In genomic region chr11:51615601-51616000, GRCm38 (mm10) we compare ENCODE assay signal across 8 mouse cellular contexts. TPM values are rescaled to one million over a fixed set of nuclear protein-coding genes. Genes with fewer than 3 reads are reported as not detected.
A peak's percentile ranks its signal among the peaks of the same experiment; 100 is the strongest.
DNase-seq lines count a peak whose midpoint lies in the region; TF ChIP-seq lines count a peak whose summit lies in the region.

No protein-coding gene starts in this region.

- peak; percentile 71 for DNase-seq in ES-E14 (ENCODE audit: low read depth, low spot score)
- DNase-seq in adrenal gland, postnatal 10 days: peak; percentile 87
- peak; percentile 72 for DNase-seq in forebrain, embryonic 10.5 days (ENCODE audit: extremely low spot score, low spot score)
- peak; percentile 55 for DNase-seq in heart, postnatal 25 days (ENCODE audit: low spot score)
- peak; percentile 89 for DNase-seq in large intestine, adult 2 months (ENCODE audit: low read depth, low spot score)
- peak; percentile 67 for DNase-seq in mesoderm, embryonic 11.5 days (ENCODE audit: low read depth, low spot score)
- peak; percentile 67 to 80 for DNase-seq in spleen, postnatal 10 days (ENCODE audit: low spot score in 2 of 2)
- no peak for DNase-seq in frontal cortex, postnatal 25 days (ENCODE audit: low spot score in 2 of 2)

- no peaks in the 10 kb centered on the region for H3K36me3 ChIP-seq in ES-E14 (ENCODE audit: control insufficient read depth, insufficient read depth, low read length, poor library complexity, severe bottlenecking)
- H3K36me3 ChIP-seq in forebrain, embryonic 10.5 days (replicated peaks): no peaks in the 10 kb centered on the region

- peak overlapping the region; percentile 69 for H3K27ac ChIP-seq in ES-E14 (ENCODE audit: insufficient read depth, low read depth, low read length, poor library complexity, severe bottlenecking)
- H3K27ac ChIP-seq in forebrain, embryonic 10.5 days: peak overlapping the region; percentile 83

- H3K9ac ChIP-seq in ES-E14 (ENCODE audit: insufficient read depth, low read depth, low read length, poor library complexity, severe bottlenecking): peak overlapping the region; percentile 80; the same call in 1 of the 2 replicates

- intact Hi-C loops in heart, postnatal 25 days (cut with DNase I): no loop called here

- H3K27me3 ChIP-seq in forebrain, embryonic 10.5 days (ENCODE audit: poor library complexity, severe bottlenecking): no peaks in the 10 kb centered on the region

- no peaks in the 10 kb centered on the region for H3K9me3 ChIP-seq in ES-E14 (ENCODE audit: control insufficient read depth, insufficient read depth, low read depth, low read length)
- no peaks in the 10 kb centered on the region for H3K9me3 ChIP-seq in forebrain, embryonic 10.5 days

- WGBS in forebrain, embryonic 10.5 days: 4% methylated on average over 14 of the region's 14 CpGs
- WGBS in large intestine, adult 2 months: under 1% methylated on average over 14 of the region's 14 CpGs

- in situ Hi-C loops in ES-E14 (cut with MboI; ENCODE audit: low sequenced_read_pairs in 2 of 2, unreplicated experiment in 2 of 2): loop anchor here (5.0 to 10.0 kb wide), 2 partner anchors 67 to 69 kb away; partner anchors contain the start of gene 0610009B22Rik (in 1 of the 2)

- peak overlapping the region; percentile 54 to 73 for H3K4me3 ChIP-seq in ES-E14 (ENCODE audit: insufficient read depth in 1 of 2, low read depth in 1 of 2, low read length in 2 of 2, poor library complexity in 1 of 2, severe bottlenecking in 1 of 2)
- peak overlapping the region; percentile 43 for H3K4me3 ChIP-seq in forebrain, embryonic 10.5 days

- H3K4me1 ChIP-seq in ES-E14 (ENCODE audit: control insufficient read depth in 2 of 2, insufficient read depth in 2 of 2, low read length in 2 of 2, poor library complexity in 1 of 2): peaks cover 2 to 7% of the 10 kb centered on the region in 2 experiments; a peak in 2 of 4 replicates
- peaks cover 26% of the 10 kb centered on the region for H3K4me1 ChIP-seq in forebrain, embryonic 10.5 days

TF ChIP-seq in ES-E14, 5 proteins besides CTCF, POLR2A, EP300 and RAD21:
- TF ChIP-seq MAFK (IDR thresholded peaks at IDR 0.05; ENCODE audit: insufficient read depth, low read depth, low read length) (no peak), HCFC1 (IDR thresholded peaks at IDR 0.05; ENCODE audit: borderline replicate concordance, insufficient read depth, low read length) (no peak), CHD2 (IDR thresholded peaks at IDR 0.05; ENCODE audit: low read depth, low read length) (no peak), ZNF384 (IDR thresholded peaks at IDR 0.05; ENCODE audit: low read depth, low read length) (no peak), ZC3H11A (IDR thresholded peaks at IDR 0.05; ENCODE audit: borderline replicate concordance, low read depth, low read length) (no peak)

RNA-seq across cellular contexts. Expression of gene Nhp2, which starts 3.9 kb away (rescaled TPM):
- 452 and 461 TPM in 2 replicates for total RNA-seq in ES-E14 (2012; rRNA removed)
- total RNA-seq in adrenal gland, postnatal 10 days (2021): 10 to 100 TPM; 64.2 to 67.9 TPM
- polyA plus RNA-seq in forebrain, embryonic 10.5 days (2016; fragmentation: Nextera tagmentation; extraction: Ambion mirVana): 273 and 279 TPM in 2 replicates
- total RNA-seq in heart, postnatal 25 days (2021): 10 to 100 TPM; 17.6 to 17.9 TPM
- polyA plus RNA-seq in large intestine, adult 2 months (2012; rRNA removed): 69.0 and 81.4 TPM in 2 replicates

RNA-seq across cellular contexts. Expression of gene Hnrnpab, which starts 9.0 kb away (rescaled TPM):
- 334 and 505 TPM in 2 replicates for total RNA-seq in ES-E14 (2012; rRNA removed)
- 100 to 1,000 TPM; 278 to 298 TPM for total RNA-seq in adrenal gland, postnatal 10 days (2021)
- polyA plus RNA-seq in forebrain, embryonic 10.5 days (2016; fragmentation: Nextera tagmentation; extraction: Ambion mirVana): 597 and 634 TPM in 2 replicates
- 100 to 1,000 TPM; 134 to 142 TPM for total RNA-seq in heart, postnatal 25 days (2021)
- 144 and 192 TPM in 2 replicates for polyA plus RNA-seq in large intestine, adult 2 months (2012; rRNA removed)

RNA-seq across cellular contexts. Expression of gene Rmnd5b, which starts 20.1 kb away (rescaled TPM):
- 41.1 and 96.5 TPM in 2 replicates for total RNA-seq in ES-E14 (2012; rRNA removed)
- 10 to 100 TPM; 33.2 to 34.6 TPM for total RNA-seq in adrenal gland, postnatal 10 days (2021)
- polyA plus RNA-seq in forebrain, embryonic 10.5 days (2016; fragmentation: Nextera tagmentation; extraction: Ambion mirVana): 37.2 and 39.1 TPM in 2 replicates
- total RNA-seq in heart, postnatal 25 days (2021): 10 to 100 TPM; 14.1 to 17.2 TPM
- polyA plus RNA-seq in large intestine, adult 2 months (2012; rRNA removed): 36.0 and 41.4 TPM in 2 replicates

RNA-seq across cellular contexts. Expression of gene Phykpl, which starts 31.0 kb away (rescaled TPM):
- total RNA-seq in ES-E14 (2012; rRNA removed): 23.4 and 27.4 TPM in 2 replicates
- total RNA-seq in adrenal gland, postnatal 10 days (2021): 10 to 100 TPM; 22.9 to 31.1 TPM
- polyA plus RNA-seq in forebrain, embryonic 10.5 days (2016; fragmentation: Nextera tagmentation; extraction: Ambion mirVana): 15.9 and 16.3 TPM in 2 replicates
- total RNA-seq in heart, postnatal 25 days (2021): 10 to 100 TPM; 10.6 to 11.2 TPM
- polyA plus RNA-seq in large intestine, adult 2 months (2012; rRNA removed): 14.2 and 24.8 TPM in 2 replicates

RNA-seq across cellular contexts. Expression of gene N4bp3, which starts 35.0 kb away (rescaled TPM):
- 23.7 and 43.8 TPM in 2 replicates for total RNA-seq in ES-E14 (2012; rRNA removed)
- 10 to 100 TPM; 16.2 to 26.3 TPM for total RNA-seq in adrenal gland, postnatal 10 days (2021)
- polyA plus RNA-seq in forebrain, embryonic 10.5 days (2016; fragmentation: Nextera tagmentation; extraction: Ambion mirVana): 19.4 and 21.1 TPM in 2 replicates
- total RNA-seq in heart, postnatal 25 days (2021): 10 to 100 TPM; 11.6 to 16.1 TPM
- 4.0 and 5.2 TPM in 2 replicates for polyA plus RNA-seq in large intestine, adult 2 months (2012; rRNA removed)

Comparison
In these comparisons a context has a peak if more than half of its experiments do, and no peak if none do; other contexts are left out.
1. DNase-seq: peak in ES-E14 (single experiment), adrenal gland, postnatal 10 days (single experiment), forebrain, embryonic 10.5 days (single experiment), heart, postnatal 25 days (single experiment), large intestine, adult 2 months (single experiment), mesoderm, embryonic 11.5 days (single experiment) and spleen, postnatal 10 days (2 of 2); none in frontal cortex, postnatal 25 days (0 of 2).